Mouse (Mus musculus): ENCODE results near the gene Chrnd. TPM values are rescaled to one million over a fixed set of nuclear protein-coding genes. Genes with fewer than 3 reads are reported as not detected.
A peak's percentile ranks its signal among the peaks of the same experiment; 100 is the strongest.

The Chrnd gene
- polyA plus RNA-seq, 1 experiment from 2014 or later = 1.7 TPM

- Histone ChIP-seq H3K9me3 (no peaks in the 10 kb centered on the region), H3K27me3 (peaks cover 96% of the 10 kb centered on the region), H3K4me2 (peak overlapping the region; percentile 15; the same call in 1 of the 2 replicates), H3K36me3 (no peaks in the 10 kb centered on the region), H3K4me3 (replicated peaks) (no peak overlapping the region), H3K9ac (replicated peaks) (no peak overlapping the region), H3K27ac (no peak overlapping the region), H3K4me1 (replicated peaks) (peaks cover 10% of the 10 kb centered on the region; the same call in 1 of the 2 replicates)
- ATAC-seq (ENCODE audit: insufficient number of reproducible peaks, insufficient read depth, low FRiP score, low TSS enrichment, low read depth) = no peak
- 10% methylated on average over 20 of the region's 20 CpGs for WGBS
Observed at GRCm38 (mm10) chr1:87184751-87185139, 5.7 kb upstream of the Chrnd start.

- ATAC-seq (ENCODE audit: insufficient number of reproducible peaks, insufficient read depth, low FRiP score, low TSS enrichment, low read depth) = no peak
- WGBS = 6% methylated on average over 13 of the region's 13 CpGs
- Histone ChIP-seq H3K4me2 (no peak overlapping the region), H3K27me3 (peaks cover 89% of the 10 kb centered on the region), H3K9me3 (no peaks in the 10 kb centered on the region), H3K36me3 (no peaks in the 10 kb centered on the region), H3K4me3 (replicated peaks) (no peak overlapping the region), H3K27ac (no peak overlapping the region), H3K9ac (replicated peaks) (no peak overlapping the region), H3K4me1 (replicated peaks) (peaks cover 12% of the 10 kb centered on the region; the same call in 1 of the 2 replicates)
Observed at GRCm38 (mm10) chr1:87185526-87185925, 4.9 kb upstream of the Chrnd start.

GRCm38 (mm10) chr1:87186261-87187036 is 4.0 kb upstream of the Chrnd start:
- peak; percentile 61 for ATAC-seq (ENCODE audit: insufficient number of reproducible peaks, insufficient read depth, low FRiP score, low TSS enrichment, low read depth)
- H3K4me3 ChIP-seq (replicated peaks) = peak overlapping the region; percentile 54
- H3K27ac ChIP-seq = no peak overlapping the region
- H3K27me3 ChIP-seq = peaks cover 85% of the 10 kb centered on the region
- H3K9ac ChIP-seq (replicated peaks) = peak overlapping the region; percentile 64
- peak overlapping the region; percentile 71 for H3K4me2 ChIP-seq
- WGBS = 1% methylated on average over 50 of the region's 54 CpGs
- no peaks in the 10 kb centered on the region for H3K9me3 ChIP-seq
- no peaks in the 10 kb centered on the region for H3K36me3 ChIP-seq
- peaks cover 16% of the 10 kb centered on the region; the same call in 1 of the 2 replicates for H3K4me1 ChIP-seq (replicated peaks)

GRCm38 (mm10) chr1:87187037-87187355 is 3.4 kb upstream of the Chrnd start:
- Histone ChIP-seq H3K27ac (no peak overlapping the region), H3K9me3 (no peaks in the 10 kb centered on the region), H3K27me3 (peaks cover 79% of the 10 kb centered on the region), H3K4me3 (replicated peaks) (peak overlapping the region; percentile 54), H3K4me2 (peak overlapping the region; percentile 71), H3K4me1 (replicated peaks) (peaks cover 16% of the 10 kb centered on the region; the same call in 1 of the 2 replicates), H3K9ac (replicated peaks) (peak overlapping the region; percentile 64), H3K36me3 (no peaks in the 10 kb centered on the region)
- ATAC-seq (ENCODE audit: insufficient number of reproducible peaks, insufficient read depth, low FRiP score, low TSS enrichment, low read depth) = peak; percentile 27; the same call in 1 of the 2 replicates
- WGBS = under 1% methylated on average over 15 of the region's 15 CpGs

GRCm38 (mm10) chr1:87197296-87197695 is 6.9 kb downstream of the Chrnd start:
- 83% methylated on average over 9 of the region's 9 CpGs for WGBS
- Histone ChIP-seq H3K36me3 (no peaks in the 10 kb centered on the region), H3K4me1 (replicated peaks) (no peaks in the 10 kb centered on the region), H3K9ac (replicated peaks) (no peak overlapping the region), H3K4me3 (replicated peaks) (no peak overlapping the region), H3K4me2 (no peak overlapping the region), H3K27me3 (no peaks in the 10 kb centered on the region), H3K27ac (no peak overlapping the region), H3K9me3 (no peaks in the 10 kb centered on the region)
- no peak for ATAC-seq (ENCODE audit: insufficient number of reproducible peaks, insufficient read depth, low FRiP score, low TSS enrichment, low read depth)

- 0 out of 2 replicates have a peak overlapping the region, but pooled peaks have one; percentile 18 for H3K9ac ChIP-seq (replicated peaks)
- peaks cover 4% of the 10 kb centered on the region; the same call in 1 of the 2 replicates for H3K27me3 ChIP-seq
- 80% methylated on average over 12 of the region's 12 CpGs for WGBS
- no peak overlapping the region for H3K4me3 ChIP-seq (replicated peaks)
- ATAC-seq (ENCODE audit: insufficient number of reproducible peaks, insufficient read depth, low FRiP score, low TSS enrichment, low read depth) = no peak
- H3K9me3 ChIP-seq = no peaks in the 10 kb centered on the region
- H3K36me3 ChIP-seq = no peaks in the 10 kb centered on the region
- no peak overlapping the region for H3K27ac ChIP-seq
- no peaks in the 10 kb centered on the region for H3K4me1 ChIP-seq (replicated peaks)
- no peak overlapping the region for H3K4me2 ChIP-seq
Observed at GRCm38 (mm10) chr1:87198119-87199065, 8.0 kb downstream of the Chrnd start.

- 56% methylated on average over 2 of the region's 2 CpGs for WGBS
Observed at GRCm38 (mm10) chr1:87200811-87201210, 10.4 kb downstream of the Chrnd start.

GRCm38 (mm10) chr1:87201848-87202247 is 11.4 kb downstream of the Chrnd start:
- no peak for ATAC-seq (ENCODE audit: insufficient number of reproducible peaks, insufficient read depth, low FRiP score, low TSS enrichment, low read depth)
- no peak overlapping the region for H3K9ac ChIP-seq (replicated peaks)
- H3K27me3 ChIP-seq = peaks cover 25% of the 10 kb centered on the region
- peaks cover 6% of the 10 kb centered on the region for H3K4me1 ChIP-seq (replicated peaks)
- no peak overlapping the region for H3K4me3 ChIP-seq (replicated peaks)
- no peak overlapping the region for H3K4me2 ChIP-seq
- 68% methylated on average over 1 of the region's 1 CpGs for WGBS
- no peaks in the 10 kb centered on the region for H3K36me3 ChIP-seq
- no peaks in the 10 kb centered on the region for H3K9me3 ChIP-seq
- H3K27ac ChIP-seq = no peak overlapping the region

More at GRCm38 (mm10) chr1:87200811-87201210, 10.4 kb downstream of the Chrnd start:
- no peak for ATAC-seq (ENCODE audit: insufficient number of reproducible peaks, insufficient read depth, low FRiP score, low TSS enrichment, low read depth)
- H3K27me3 ChIP-seq = peaks cover 15% of the 10 kb centered on the region; the same call in 1 of the 2 replicates
- H3K27ac ChIP-seq = no peak overlapping the region
- H3K4me2 ChIP-seq = no peak overlapping the region
- H3K36me3 ChIP-seq = no peaks in the 10 kb centered on the region
- H3K9ac ChIP-seq (replicated peaks) = no peak overlapping the region
- no peak overlapping the region for H3K4me3 ChIP-seq (replicated peaks)
- no peaks in the 10 kb centered on the region for H3K9me3 ChIP-seq
- H3K4me1 ChIP-seq (replicated peaks) = peaks cover 2% of the 10 kb centered on the region; the same call in 1 of the 2 replicates

- Histone ChIP-seq H3K9me3 (no peaks in the 10 kb centered on the region), H3K4me1 (replicated peaks) (peaks cover 6% of the 10 kb centered on the region), H3K36me3 (no peaks in the 10 kb centered on the region), H3K9ac (replicated peaks) (no peak overlapping the region), H3K27ac (no peak overlapping the region), H3K27me3 (peaks cover 43% of the 10 kb centered on the region), H3K4me2 (no peak overlapping the region), H3K4me3 (replicated peaks) (no peak overlapping the region)
- 83% methylated on average over 5 of the region's 5 CpGs for WGBS
- no peak for ATAC-seq (ENCODE audit: insufficient number of reproducible peaks, insufficient read depth, low FRiP score, low TSS enrichment, low read depth)
Observed at GRCm38 (mm10) chr1:87203779-87204178, 13.4 kb downstream of the Chrnd start.

GRCm38 (mm10) chr1:87204465-87204864 is 14.1 kb downstream of the Chrnd start, which contains the start of gene Chrng:
Chrng (plus strand) TSS chr1:87204657.
- Histone ChIP-seq H3K9ac (replicated peaks) (no peak within 1 kb of the TSS), H3K4me2 (no peak within 1 kb of the TSS), H3K27me3 (peaks cover 49% of the 10 kb centered on the region), H3K4me1 (replicated peaks) (peaks cover 6% of the 10 kb centered on the region), H3K4me3 (replicated peaks) (no peak within 1 kb of the TSS), H3K27ac (0 out of 2 replicates have a peak within 1 kb of the TSS, but pooled peaks have one; percentile 23), H3K9me3 (no peaks in the 10 kb centered on the region), H3K36me3 (no peaks in the 10 kb centered on the region)
- 83% methylated on average over 7 of the region's 7 CpGs for WGBS
- no peak for ATAC-seq (ENCODE audit: insufficient number of reproducible peaks, insufficient read depth, low FRiP score, low TSS enrichment, low read depth)

GRCm38 (mm10) chr1:87205038-87205437 is 14.6 kb downstream of the Chrnd start:
- Histone ChIP-seq H3K4me1 (replicated peaks) (peaks cover 6% of the 10 kb centered on the region), H3K9me3 (no peaks in the 10 kb centered on the region), H3K9ac (replicated peaks) (no peak overlapping the region), H3K36me3 (no peaks in the 10 kb centered on the region), H3K4me3 (replicated peaks) (no peak overlapping the region), H3K27me3 (peaks cover 49% of the 10 kb centered on the region), H3K27ac (no peak overlapping the region), H3K4me2 (no peak overlapping the region)
- no peak for ATAC-seq (ENCODE audit: insufficient number of reproducible peaks, insufficient read depth, low FRiP score, low TSS enrichment, low read depth)
- 43% methylated on average over 6 of the region's 6 CpGs for WGBS
